Mouse (Mus musculus) limb, embryonic 11.5 days (tissue): ENCODE data around the gene Kcnj9. TPM values are rescaled to one million over a fixed set of nuclear protein-coding genes. Genes with fewer than 3 reads are reported as not detected.

Experiments
- ATAC-seq: fragments of 200-750 bp; cut with Nextera tagmentation; 2 replicates; pipeline ENCODE4 v1.8.0; 2017; ENCODE audit warnings: low read depth; ENCODE audit not compliant: insufficient number of reproducible peaks, low FRiP score, low TSS enrichment
- DNase-seq: peaks from one replicate; pipeline ENCODE4 v3.0.0-alpha.2; 2015; ENCODE audit warnings: low spot score
- H3K27ac ChIP-seq: fragments of 300-500 bp; sonication (generic); replicated peaks from 2 replicates; pipeline ENCODE4 v1.5.1; 2014; ENCODE audit warnings: low read depth, mild to moderate bottlenecking, low read length
- H3K27me3 ChIP-seq: fragments of 300-500 bp; sonication (generic); 2 replicates; pipeline ENCODE4 v1.6.1; 2014; ENCODE audit warnings: mild to moderate bottlenecking, low read length, mixed read lengths; ENCODE audit not compliant: control insufficient read depth, insufficient read depth
- H3K36me3 ChIP-seq: fragments of 300-500 bp; sonication (generic); 2 replicates; pipeline ENCODE4 v1.6.1; 2014; ENCODE audit warnings: mild to moderate bottlenecking, low read length, moderate library complexity, mixed read lengths; ENCODE audit not compliant: control insufficient read depth, insufficient read depth
- H3K4me1 ChIP-seq: fragments of 300-500 bp; sonication (generic); 2 replicates; pipeline ENCODE4 v1.6.1; 2014; ENCODE audit warnings: low read length, mixed read lengths; ENCODE audit not compliant: control insufficient read depth, insufficient read depth
- H3K4me2 ChIP-seq: fragments of 300-500 bp; sonication (generic); 2 replicates; pipeline ENCODE4 v1.6.1; 2014; ENCODE audit warnings: low read depth, mild to moderate bottlenecking, moderate library complexity; ENCODE audit not compliant: severe bottlenecking
- H3K4me3 ChIP-seq: fragments of 300-500 bp; sonication (generic); 2 replicates; pipeline ENCODE4 v1.5.1; 2014; ENCODE audit warnings: low read depth, low read length
- H3K9ac ChIP-seq: fragments of 300-500 bp; sonication (generic); 2 replicates; pipeline ENCODE4 v1.6.1; 2014; ENCODE audit warnings: mild to moderate bottlenecking, low read length
- H3K9me3 ChIP-seq: fragments of 300-500 bp; sonication (generic); 2 replicates; pipeline ENCODE4 v1.6.1; 2016; ENCODE audit warnings: low read length; ENCODE audit not compliant: control insufficient read depth
- WGBS: fragments of 180-500 bp; shearing (Covaris S2); extraction: QIAGEN DNeasy Blood & Tissue Kit; methylation state at CpG from one replicate; pipeline ENCODE4 v1.1.7; 2014; 5-methylcytosine and 5-hydroxymethylcytosine counted together
- polyA plus RNA-seq: library from polyadenylated mRNA; unstranded; fragments of >200 nt; fragmentation: Nextera tagmentation; extraction: Ambion mirVana; gene quantifications from 2 replicates; pipeline ENCODE4 v1.2.1, GENCODE M21; 2014

Gene Kcnj9
- polyA plus RNA-seq, 1 experiment from 2014 or later, result not detected

- Histone ChIP-seq H3K9me3 (no peaks in the 10 kb centered on the region), H3K4me2 (no peak overlapping the region), H3K27ac (no peak overlapping the region), H3K27me3 (peaks cover 30% of the 10 kb centered on the region), H3K4me1 (peaks cover 5% of the 10 kb centered on the region), H3K4me3 (no peak overlapping the region), H3K9ac (no peak overlapping the region), H3K36me3 (no peaks in the 10 kb centered on the region; the same call in none of the 2 replicates)
- DNase-seq (no peak), ATAC-seq (no peak)
- WGBS, result 45% methylated on average over 5 of the region's 5 CpGs
Observed at GRCm38 (mm10) chr1:172323298-172323697, 5.8 kb downstream of the Kcnj9 start.

- Histone ChIP-seq H3K9ac (no peak overlapping the region), H3K36me3 (no peaks in the 10 kb centered on the region; the same call in none of the 2 replicates), H3K27ac (no peak overlapping the region), H3K27me3 (peaks cover 26% of the 10 kb centered on the region), H3K9me3 (no peaks in the 10 kb centered on the region), H3K4me1 (peaks cover 7% of the 10 kb centered on the region), H3K4me2 (no peak overlapping the region), H3K4me3 (no peak overlapping the region)
- DNase-seq (no peak), ATAC-seq (no peak)
- WGBS, result 58% methylated on average over 13 of the region's 13 CpGs
Observed at GRCm38 (mm10) chr1:172322725-172323124, 6.4 kb downstream of the Kcnj9 start.

- Histone ChIP-seq H3K9me3 (no peaks in the 10 kb centered on the region), H3K9ac (no peak overlapping the region), H3K27me3 (peaks cover 2% of the 10 kb centered on the region), H3K4me3 (no peak overlapping the region), H3K4me1 (0 out of 2 replicates have a peak, but pooled peaks cover 5% of the 10 kb centered on the region), H3K36me3 (no peaks in the 10 kb centered on the region; the same call in 1 of the 2 replicates), H3K27ac (no peak overlapping the region), H3K4me2 (no peak overlapping the region)
- WGBS, result 30% methylated on average over 5 of the region's 5 CpGs
- DNase-seq (no peak), ATAC-seq (no peak)
Observed at GRCm38 (mm10) chr1:172319921-172320411, 9.2 kb downstream of the Kcnj9 start.

- Histone ChIP-seq H3K9me3 (no peaks in the 10 kb centered on the region), H3K9ac (no peak overlapping the region), H3K27me3 (no peaks in the 10 kb centered on the region), H3K4me2 (no peak overlapping the region), H3K27ac (no peak overlapping the region), H3K36me3 (no peaks in the 10 kb centered on the region; the same call in 1 of the 2 replicates), H3K4me3 (no peak overlapping the region), H3K4me1 (0 out of 2 replicates have a peak, but pooled peaks cover 5% of the 10 kb centered on the region)
- no peak for ATAC-seq
- WGBS, result 81% methylated on average over 7 of the region's 7 CpGs
- DNase-seq, result no peak
Observed at GRCm38 (mm10) chr1:172319346-172319745, 9.8 kb downstream of the Kcnj9 start.

- H3K27me3 ChIP-seq, result no peaks in the 10 kb centered on the region
- no peak overlapping the region for H3K9ac ChIP-seq
- no peaks in the 10 kb centered on the region for H3K9me3 ChIP-seq
- ATAC-seq (no peak), DNase-seq (no peak)
- no peaks in the 10 kb centered on the region; the same call in 1 of the 2 replicates for H3K36me3 ChIP-seq
- 0 out of 2 replicates have a peak, but pooled peaks cover 5% of the 10 kb centered on the region for H3K4me1 ChIP-seq
- H3K4me2 ChIP-seq, result no peak overlapping the region
- 79% methylated on average over 19 of the region's 19 CpGs for WGBS
- no peak overlapping the region for H3K27ac ChIP-seq
- H3K4me3 ChIP-seq, result no peak overlapping the region
Observed at GRCm38 (mm10) chr1:172318424-172319035, 10.6 kb downstream of the Kcnj9 start.

GRCm38 (mm10) chr1:172317946-172318345 lies 11.2 kb downstream of the Kcnj9 start:
- no peaks in the 10 kb centered on the region for H3K9me3 ChIP-seq
- WGBS, result 60% methylated on average over 15 of the region's 15 CpGs
- H3K27ac ChIP-seq, result no peak overlapping the region
- H3K36me3 ChIP-seq, result no peaks in the 10 kb centered on the region; the same call in 1 of the 2 replicates
- no peak overlapping the region for H3K4me2 ChIP-seq
- no peaks in the 10 kb centered on the region for H3K27me3 ChIP-seq
- ATAC-seq, result 0 out of 2 replicates have a peak, but pooled peaks have one; percentile 3
- H3K4me3 ChIP-seq, result no peak overlapping the region
- no peak for DNase-seq
- H3K4me1 ChIP-seq, result 0 out of 2 replicates have a peak, but pooled peaks cover 5% of the 10 kb centered on the region
- no peak overlapping the region for H3K9ac ChIP-seq

- no peaks in the 10 kb centered on the region for H3K9me3 ChIP-seq
- H3K9ac ChIP-seq, result no peak overlapping the region
- 55% methylated on average over 18 of the region's 18 CpGs for WGBS
- H3K4me2 ChIP-seq, result no peak overlapping the region
- no peak for DNase-seq
- no peaks in the 10 kb centered on the region for H3K27me3 ChIP-seq
- no peak for ATAC-seq
- H3K27ac ChIP-seq, result no peak overlapping the region
- 0 out of 2 replicates have a peak, but pooled peaks cover 8% of the 10 kb centered on the region for H3K4me1 ChIP-seq
- no peaks in the 10 kb centered on the region; the same call in 1 of the 2 replicates for H3K36me3 ChIP-seq
- no peak overlapping the region for H3K4me3 ChIP-seq
Observed at GRCm38 (mm10) chr1:172317431-172317830, 11.7 kb downstream of the Kcnj9 start.

- DNase-seq, result no peak
Observed at GRCm38 (mm10) chr1:172314911-172315310, 14.2 kb downstream of the Kcnj9 start.

More at GRCm38 (mm10) chr1:172314911-172315310, 14.2 kb downstream of the Kcnj9 start:
- no peak overlapping the region for H3K4me2 ChIP-seq
- no peaks in the 10 kb centered on the region for H3K9me3 ChIP-seq
- no peak for ATAC-seq
- H3K9ac ChIP-seq, result no peak overlapping the region
- WGBS, result 70% methylated on average over 3 of the region's 3 CpGs
- no peaks in the 10 kb centered on the region for H3K27me3 ChIP-seq
- no peak overlapping the region for H3K27ac ChIP-seq
- peaks cover 13% of the 10 kb centered on the region; the same call in 1 of the 2 replicates for H3K4me1 ChIP-seq
- no peaks in the 10 kb centered on the region; the same call in 1 of the 2 replicates for H3K36me3 ChIP-seq
- H3K4me3 ChIP-seq, result no peak overlapping the region
